Mouse (Mus musculus): ENCODE data around the gene Tnrc18. TPM values are rescaled to one million over a fixed set of nuclear protein-coding genes. Genes with fewer than 3 reads are reported as not detected.

Tnrc18 gene
- polyA plus RNA-seq, 1 experiment, result 57.5 TPM

- no peak overlapping the region for H3K27ac ChIP-seq (ENCODE audit: control insufficient read depth, insufficient read depth, low read depth, low read length, poor library complexity)
- WGBS, result 80% methylated on average over 5 of the region's 5 CpGs
- H3K4me1 ChIP-seq (ENCODE audit: control insufficient read depth, insufficient read depth, low read length), result no peaks in the 10 kb centered on the region; the same call in 1 of the 2 replicates
- no peak for TF ChIP-seq POLR2A (IDR thresholded peaks at IDR 0.05; ENCODE audit: borderline replicate concordance, control insufficient read depth, low read depth, low read length)
- H3K4me3 ChIP-seq (replicated peaks; ENCODE audit: control insufficient read depth, low read depth, low read length), result no peak overlapping the region
Observed at GRCm38 (mm10) chr5:142769641-142770040, 47.8 kb downstream of the Tnrc18 start.

- TF ChIP-seq POLR2A (IDR thresholded peaks at IDR 0.05; ENCODE audit: borderline replicate concordance, control insufficient read depth, low read depth, low read length), result no peak
- no peak for TF ChIP-seq CTCF (IDR thresholded peaks at IDR 0.05; ENCODE audit: control insufficient read depth, insufficient read depth, low read length)
- no peak overlapping the region for H3K4me3 ChIP-seq (replicated peaks; ENCODE audit: control insufficient read depth, low read depth, low read length)
- H3K27ac ChIP-seq (ENCODE audit: control insufficient read depth, insufficient read depth, low read depth, low read length, poor library complexity), result no peak overlapping the region
- H3K4me1 ChIP-seq (ENCODE audit: control insufficient read depth, insufficient read depth, low read length), result no peaks in the 10 kb centered on the region; the same call in 1 of the 2 replicates
- WGBS, result 77% methylated on average over 10 of the region's 10 CpGs
Observed at GRCm38 (mm10) chr5:142768352-142769267, 48.9 kb downstream of the Tnrc18 start.

- H3K27ac ChIP-seq (ENCODE audit: control insufficient read depth, insufficient read depth, low read depth, low read length, poor library complexity), result no peak overlapping the region
- no peaks in the 10 kb centered on the region; the same call in 1 of the 2 replicates for H3K4me1 ChIP-seq (ENCODE audit: control insufficient read depth, insufficient read depth, low read length)
- TF ChIP-seq POLR2A (IDR thresholded peaks at IDR 0.05; ENCODE audit: borderline replicate concordance, control insufficient read depth, low read depth, low read length) (no peak), CTCF (IDR thresholded peaks at IDR 0.05; ENCODE audit: control insufficient read depth, insufficient read depth, low read length) (peak; percentile 53)
- WGBS, result 47% methylated on average over 7 of the region's 7 CpGs
- H3K4me3 ChIP-seq (replicated peaks; ENCODE audit: control insufficient read depth, low read depth, low read length), result no peak overlapping the region
Observed at GRCm38 (mm10) chr5:142767937-142768336, 49.5 kb downstream of the Tnrc18 start.

GRCm38 (mm10) chr5:142766708-142767107 lies 50.8 kb downstream of the Tnrc18 start:
- no peak overlapping the region for H3K27ac ChIP-seq (ENCODE audit: control insufficient read depth, insufficient read depth, low read depth, low read length, poor library complexity)
- H3K4me1 ChIP-seq (ENCODE audit: control insufficient read depth, insufficient read depth, low read length), result no peaks in the 10 kb centered on the region; the same call in 1 of the 2 replicates
- no peak for TF ChIP-seq CTCF (IDR thresholded peaks at IDR 0.05; ENCODE audit: control insufficient read depth, insufficient read depth, low read length)
- H3K4me3 ChIP-seq (replicated peaks; ENCODE audit: control insufficient read depth, low read depth, low read length), result no peak overlapping the region
- WGBS, result 90% methylated on average over 3 of the region's 3 CpGs

- 89% methylated on average over 15 of the region's 15 CpGs for WGBS
- H3K4me1 ChIP-seq (ENCODE audit: control insufficient read depth, insufficient read depth, low read length), result no peaks in the 10 kb centered on the region; the same call in 1 of the 2 replicates
- no peak for TF ChIP-seq CTCF (IDR thresholded peaks at IDR 0.05; ENCODE audit: control insufficient read depth, insufficient read depth, low read length)
- TF ChIP-seq POLR2A (IDR thresholded peaks at IDR 0.05; ENCODE audit: borderline replicate concordance, control insufficient read depth, low read depth, low read length), result no peak
Observed at GRCm38 (mm10) chr5:142764889-142765288, 52.6 kb downstream of the Tnrc18 start.

GRCm38 (mm10) chr5:142764306-142764705 lies 53.2 kb downstream of the Tnrc18 start:
- no peak overlapping the region for H3K4me3 ChIP-seq (replicated peaks; ENCODE audit: control insufficient read depth, low read depth, low read length)
- no peak overlapping the region for H3K27ac ChIP-seq (ENCODE audit: control insufficient read depth, insufficient read depth, low read depth, low read length, poor library complexity)
- TF ChIP-seq CTCF (IDR thresholded peaks at IDR 0.05; ENCODE audit: control insufficient read depth, insufficient read depth, low read length) (no peak), POLR2A (IDR thresholded peaks at IDR 0.05; ENCODE audit: borderline replicate concordance, control insufficient read depth, low read depth, low read length) (no peak)
- H3K4me1 ChIP-seq (ENCODE audit: control insufficient read depth, insufficient read depth, low read length), result no peaks in the 10 kb centered on the region
- WGBS, result 66% methylated on average over 11 of the region's 11 CpGs

More at GRCm38 (mm10) chr5:142764889-142765288, 52.6 kb downstream of the Tnrc18 start:
- Histone ChIP-seq H3K4me3 (replicated peaks; ENCODE audit: control insufficient read depth, low read depth, low read length) (no peak overlapping the region), H3K27ac (ENCODE audit: control insufficient read depth, insufficient read depth, low read depth, low read length, poor library complexity) (no peak overlapping the region)

GRCm38 (mm10) chr5:142762082-142762807 lies 55.2 kb downstream of the Tnrc18 start:
- TF ChIP-seq POLR2A (IDR thresholded peaks at IDR 0.05; ENCODE audit: borderline replicate concordance, control insufficient read depth, low read depth, low read length) (no peak), CTCF (IDR thresholded peaks at IDR 0.05; ENCODE audit: control insufficient read depth, insufficient read depth, low read length) (no peak)
- WGBS, result 90% methylated on average over 21 of the region's 21 CpGs
- no peak overlapping the region for H3K27ac ChIP-seq (ENCODE audit: control insufficient read depth, insufficient read depth, low read depth, low read length, poor library complexity)
- H3K4me1 ChIP-seq (ENCODE audit: control insufficient read depth, insufficient read depth, low read length), result no peaks in the 10 kb centered on the region
- no peak overlapping the region for H3K4me3 ChIP-seq (replicated peaks; ENCODE audit: control insufficient read depth, low read depth, low read length)

GRCm38 (mm10) chr5:142761326-142761983 lies 56.0 kb downstream of the Tnrc18 start:
- TF ChIP-seq CTCF (IDR thresholded peaks at IDR 0.05; ENCODE audit: control insufficient read depth, insufficient read depth, low read length) (no peak), POLR2A (IDR thresholded peaks at IDR 0.05; ENCODE audit: borderline replicate concordance, control insufficient read depth, low read depth, low read length) (no peak)
- 89% methylated on average over 16 of the region's 16 CpGs for WGBS
- no peak overlapping the region for H3K4me3 ChIP-seq (replicated peaks; ENCODE audit: control insufficient read depth, low read depth, low read length)
- H3K27ac ChIP-seq (ENCODE audit: control insufficient read depth, insufficient read depth, low read depth, low read length, poor library complexity), result no peak overlapping the region
- H3K4me1 ChIP-seq (ENCODE audit: control insufficient read depth, insufficient read depth, low read length), result no peaks in the 10 kb centered on the region

Measured in bone marrow, adult 2 months (tissue).